Mouse (Mus musculus) lung, postnatal 0 days (tissue): Measurements from ENCODE around the gene Tgtp2.

ENCODE experiments used
- CTCF ChIP-seq: IDR thresholded peaks from 2 replicates; pipeline ENCODE4 v1.5.1; 2016; ENCODE audit warnings: antibody characterized with exemption, mild to moderate bottlenecking
- EP300 ChIP-seq: IDR thresholded peaks from 2 replicates; pipeline ENCODE4 v1.6.1; 2016; ENCODE audit warnings: antibody characterized with exemption, mild to moderate bottlenecking, control low read depth

DNA sequence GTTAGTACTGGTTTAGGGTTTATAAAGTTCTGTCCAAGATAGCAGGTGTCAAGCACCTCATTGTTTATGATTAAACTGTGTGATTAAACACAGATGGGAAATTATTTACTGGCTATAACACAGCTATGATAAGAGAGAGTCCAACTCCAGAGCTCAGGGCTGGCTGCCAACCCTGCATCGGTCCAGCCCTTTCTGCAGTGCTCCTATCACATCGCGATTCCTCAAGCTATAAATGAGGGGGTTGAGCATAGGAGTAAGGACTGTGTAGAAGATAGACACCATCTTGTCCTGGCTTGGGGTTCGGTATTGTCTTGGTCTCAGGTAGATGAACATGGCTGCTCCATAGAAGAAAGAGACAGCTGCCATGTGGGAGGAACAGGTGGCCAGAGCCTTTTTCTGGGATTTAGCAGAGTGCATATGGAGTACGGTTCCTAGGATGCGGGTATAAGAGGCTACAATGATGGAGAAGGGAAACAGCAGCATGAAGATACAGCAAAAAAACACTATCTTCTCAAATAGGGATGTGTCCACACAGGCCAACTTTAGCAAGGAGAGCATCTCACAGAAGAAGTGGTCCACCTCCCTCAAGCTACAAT, 48.7 kb upstream of the Tgtp2 start:
- no peak for TF ChIP-seq CTCF
- no peak for TF ChIP-seq EP300
